Mouse (Mus musculus) kidney, adult 2 months (tissue): ENCODE measurements around the gene Smarca4.

Experiments
- CTCF ChIP-seq: fragments of 200-500 bp; conservative IDR thresholded peaks from 2 replicates; pipeline ENCODE4 v1.5.1; 2011; ENCODE audit warnings: low read depth, mild to moderate bottlenecking, control low read depth, low read length, moderate library complexity, mixed read lengths; ENCODE audit not compliant: insufficient read depth, insufficient read length
- POLR2A ChIP-seq: fragments of 200-500 bp; IDR thresholded peaks from one replicate; pipeline ENCODE4 v1.6.1; 2011; ENCODE audit warnings: low read depth, low read length, control low read depth

DNA sequence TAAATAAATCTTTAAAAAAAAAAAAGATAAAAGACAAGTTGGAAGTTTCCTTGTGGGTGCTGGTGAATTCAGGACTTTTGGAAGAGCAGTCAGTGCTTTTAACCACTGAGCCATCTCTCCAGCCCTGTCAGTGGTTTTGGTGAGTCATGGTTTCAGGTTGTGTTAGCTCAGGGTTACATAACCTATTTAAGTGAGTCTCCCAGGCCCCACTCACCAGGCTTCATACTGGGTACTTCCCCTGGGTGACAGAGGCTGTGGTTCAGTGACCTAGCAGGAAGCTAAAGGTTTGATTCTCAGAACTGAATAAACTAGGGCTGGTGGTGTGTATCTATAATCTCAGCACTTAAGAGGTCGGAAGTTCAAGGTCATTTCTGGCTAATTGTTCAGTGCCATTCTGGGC lies 6.1 kb upstream of the Smarca4 start:
- TF ChIP-seq CTCF (no peak), POLR2A (no peak)
